Mouse (Mus musculus): ENCODE data around the gene Il11ra1. TPM values are rescaled to one million over a fixed set of nuclear protein-coding genes. Genes with fewer than 3 reads are reported as not detected.
A peak's percentile ranks its signal among the peaks of the same experiment; 100 is the strongest.
"Not testable (repeated sequence)": the region's sequence is repeated elsewhere in the genome, so short reads cannot be mapped to it uniquely, and the experiment has no call there.

Gene Il11ra1
- 63.8 and 63.9 TPM in 2 replicates for polyA plus RNA-seq (2015; fragmentation: Nextera tagmentation; extraction: Ambion mirVana)

- H3K4me2 ChIP-seq (replicated peaks; ENCODE audit: low read depth); H3K9ac ChIP-seq (ENCODE audit: low read depth, low read length); H3K27me3 ChIP-seq (replicated peaks; ENCODE audit: control insufficient read depth, insufficient read depth, low read length); ATAC-seq; H3K9me3 ChIP-seq (ENCODE audit: control insufficient read depth); H3K36me3 ChIP-seq (ENCODE audit: control insufficient read depth, insufficient read depth); H3K4me1 ChIP-seq (replicated peaks; ENCODE audit: control insufficient read depth, insufficient read depth, low read length); H3K4me3 ChIP-seq (ENCODE audit: low read depth, low read length); H3K27ac ChIP-seq (ENCODE audit: low read depth, low read length): not testable (repeated sequence)
- WGBS = 80% methylated on average over 8 of the region's 10 CpGs
Measured at GRCm38 (mm10) chr4:41699783-41700182, at the start of gene Il11ra1. TSS of gene Il11ra1 (plus strand) at chr4:41699989.

- Histone ChIP-seq H3K9me3 (ENCODE audit: control insufficient read depth) (no peaks in the 10 kb centered on the region), H3K9ac (ENCODE audit: low read depth, low read length) (no peak overlapping the region), H3K4me3 (ENCODE audit: low read depth, low read length) (no peak overlapping the region), H3K4me2 (replicated peaks; ENCODE audit: low read depth) (no peak overlapping the region), H3K4me1 (replicated peaks; ENCODE audit: control insufficient read depth, insufficient read depth, low read length) (no peaks in the 10 kb centered on the region), H3K27me3 (replicated peaks; ENCODE audit: control insufficient read depth, insufficient read depth, low read length) (no peaks in the 10 kb centered on the region), H3K36me3 (ENCODE audit: control insufficient read depth, insufficient read depth) (no peaks in the 10 kb centered on the region), H3K27ac (ENCODE audit: low read depth, low read length) (no peak overlapping the region)
- no peak for ATAC-seq
- WGBS = 45% methylated on average over 6 of the region's 6 CpGs
- TF ChIP-seq CTCF (IDR thresholded peaks at IDR 0.05; ENCODE audit: low read depth) = peak; percentile 87
Measured at GRCm38 (mm10) chr4:41653296-41653695, 46.5 kb upstream of the Il11ra1 start.

GRCm38 (mm10) chr4:41653730-41654129, 46.1 kb upstream of the Il11ra1 start:
- Histone ChIP-seq H3K9me3 (ENCODE audit: control insufficient read depth) (no peaks in the 10 kb centered on the region), H3K4me2 (replicated peaks; ENCODE audit: low read depth) (no peak overlapping the region), H3K27ac (ENCODE audit: low read depth, low read length) (no peak overlapping the region), H3K9ac (ENCODE audit: low read depth, low read length) (no peak overlapping the region), H3K36me3 (ENCODE audit: control insufficient read depth, insufficient read depth) (no peaks in the 10 kb centered on the region), H3K4me3 (ENCODE audit: low read depth, low read length) (no peak overlapping the region), H3K4me1 (replicated peaks; ENCODE audit: control insufficient read depth, insufficient read depth, low read length) (no peaks in the 10 kb centered on the region), H3K27me3 (replicated peaks; ENCODE audit: control insufficient read depth, insufficient read depth, low read length) (no peaks in the 10 kb centered on the region)
- no peak for TF ChIP-seq CTCF (IDR thresholded peaks at IDR 0.05; ENCODE audit: low read depth)
- ATAC-seq = no peak
- 67% methylated on average over 6 of the region's 6 CpGs for WGBS

GRCm38 (mm10) chr4:41654217-41654616, 45.6 kb upstream of the Il11ra1 start:
- no peak for ATAC-seq
- H3K27me3 ChIP-seq (replicated peaks; ENCODE audit: control insufficient read depth, insufficient read depth, low read length) = no peaks in the 10 kb centered on the region
- H3K27ac ChIP-seq (ENCODE audit: low read depth, low read length) = no peak overlapping the region
- no peaks in the 10 kb centered on the region for H3K4me1 ChIP-seq (replicated peaks; ENCODE audit: control insufficient read depth, insufficient read depth, low read length)
- H3K4me2 ChIP-seq (replicated peaks; ENCODE audit: low read depth) = no peak overlapping the region
- WGBS = 15% methylated on average over 7 of the region's 7 CpGs
- no peaks in the 10 kb centered on the region for H3K9me3 ChIP-seq (ENCODE audit: control insufficient read depth)
- H3K36me3 ChIP-seq (ENCODE audit: control insufficient read depth, insufficient read depth) = no peaks in the 10 kb centered on the region
- no peak overlapping the region for H3K9ac ChIP-seq (ENCODE audit: low read depth, low read length)
- H3K4me3 ChIP-seq (ENCODE audit: low read depth, low read length) = no peak overlapping the region
- TF ChIP-seq CTCF (IDR thresholded peaks at IDR 0.05; ENCODE audit: low read depth) = peak; percentile 78

GRCm38 (mm10) chr4:41655525-41655924, 44.3 kb upstream of the Il11ra1 start:
- Histone ChIP-seq H3K4me1 (replicated peaks; ENCODE audit: control insufficient read depth, insufficient read depth, low read length) (no peaks in the 10 kb centered on the region), H3K27ac (ENCODE audit: low read depth, low read length) (no peak overlapping the region), H3K9ac (ENCODE audit: low read depth, low read length) (no peak overlapping the region), H3K9me3 (ENCODE audit: control insufficient read depth) (no peaks in the 10 kb centered on the region), H3K4me2 (replicated peaks; ENCODE audit: low read depth) (no peak overlapping the region), H3K27me3 (replicated peaks; ENCODE audit: control insufficient read depth, insufficient read depth, low read length) (no peaks in the 10 kb centered on the region), H3K4me3 (ENCODE audit: low read depth, low read length) (no peak overlapping the region), H3K36me3 (ENCODE audit: control insufficient read depth, insufficient read depth) (no peaks in the 10 kb centered on the region)
- ATAC-seq = no peak
- WGBS = 74% methylated on average over 2 of the region's 2 CpGs
- TF ChIP-seq CTCF (IDR thresholded peaks at IDR 0.05; ENCODE audit: low read depth) = no peak

- no peaks in the 10 kb centered on the region for H3K4me1 ChIP-seq (replicated peaks; ENCODE audit: control insufficient read depth, insufficient read depth, low read length)
- no peak for TF ChIP-seq CTCF (IDR thresholded peaks at IDR 0.05; ENCODE audit: low read depth)
- WGBS = 14% methylated on average over 19 of the region's 25 CpGs
- no peaks in the 10 kb centered on the region for H3K36me3 ChIP-seq (ENCODE audit: control insufficient read depth, insufficient read depth)
- no peak overlapping the region for H3K4me3 ChIP-seq (ENCODE audit: low read depth, low read length)
- ATAC-seq = peak; percentile 64
- H3K9me3 ChIP-seq (ENCODE audit: control insufficient read depth) = no peaks in the 10 kb centered on the region
- no peak overlapping the region for H3K27ac ChIP-seq (ENCODE audit: low read depth, low read length)
- H3K4me2 ChIP-seq (replicated peaks; ENCODE audit: low read depth) = 0 out of 2 replicates have a peak overlapping the region, but pooled peaks have one; percentile 9
- H3K9ac ChIP-seq (ENCODE audit: low read depth, low read length) = no peak overlapping the region
- H3K27me3 ChIP-seq (replicated peaks; ENCODE audit: control insufficient read depth, insufficient read depth, low read length) = no peaks in the 10 kb centered on the region
Measured at GRCm38 (mm10) chr4:41658566-41659384, 41.0 kb upstream of the Il11ra1 start.

Data from intestine, postnatal 0 days (tissue).